Mouse (Mus musculus): ENCODE results near the gene Erp29. TPM values are rescaled to one million over a fixed set of nuclear protein-coding genes. Genes with fewer than 3 reads are reported as not detected.
A peak's percentile ranks its signal among the peaks of the same experiment; 100 is the strongest.

Erp29 gene
- polyA plus RNA-seq, 1 experiment from 2014 or later: 167 TPM

GRCm38 (mm10) chr5:121398146-121398964 lies 54.0 kb downstream of the Erp29 start:
- peak overlapping the region; percentile 73 for H3K4me3 ChIP-seq
- under 1% methylated on average over 66 of the region's 67 CpGs for WGBS
- peak overlapping the region; percentile 80 for H3K27ac ChIP-seq
- no peaks in the 10 kb centered on the region for H3K27me3 ChIP-seq (replicated peaks)
- H3K9ac ChIP-seq: peak overlapping the region; percentile 70
- ATAC-seq (replicated peaks): peak; percentile 77
- peaks cover 24% of the 10 kb centered on the region for H3K4me1 ChIP-seq
- no peaks in the 10 kb centered on the region for H3K9me3 ChIP-seq
- H3K36me3 ChIP-seq (replicated peaks): no peaks in the 10 kb centered on the region; the same call in 1 of the 2 replicates
- peak overlapping the region; percentile 81 for H3K4me2 ChIP-seq

- WGBS: 9% methylated on average over 53 of the region's 53 CpGs
- no peaks in the 10 kb centered on the region; the same call in 1 of the 2 replicates for H3K36me3 ChIP-seq (replicated peaks)
- no peaks in the 10 kb centered on the region for H3K27me3 ChIP-seq (replicated peaks)
- peak within 1 kb of the TSS; percentile 87 for H3K27ac ChIP-seq
- no peaks in the 10 kb centered on the region for H3K9me3 ChIP-seq
- peaks cover 24% of the 10 kb centered on the region for H3K4me1 ChIP-seq
- ATAC-seq (replicated peaks): peak; percentile 97
- peak within 1 kb of the TSS; percentile 73 for H3K4me3 ChIP-seq
- H3K9ac ChIP-seq: peak within 1 kb of the TSS; percentile 70
- H3K4me2 ChIP-seq: peak within 1 kb of the TSS; percentile 81
Measured at GRCm38 (mm10) chr5:121397187-121398145, 54.8 kb downstream of the Erp29 start, which contains the start of gene Naa25. Gene Naa25, plus strand, starts transcription at chr5:121397936.

GRCm38 (mm10) chr5:121395621-121396020 lies 56.7 kb downstream of the Erp29 start:
- no peak for ATAC-seq (replicated peaks)
- peaks cover 24% of the 10 kb centered on the region for H3K4me1 ChIP-seq

GRCm38 (mm10) chr5:121393402-121393801 lies 58.9 kb downstream of the Erp29 start:
- H3K36me3 ChIP-seq (replicated peaks): no peaks in the 10 kb centered on the region
- no peak overlapping the region for H3K27ac ChIP-seq
- WGBS: 85% methylated on average over 3 of the region's 3 CpGs
- no peak for ATAC-seq (replicated peaks)
- no peaks in the 10 kb centered on the region for H3K27me3 ChIP-seq (replicated peaks)
- no peaks in the 10 kb centered on the region for H3K9me3 ChIP-seq
- H3K4me2 ChIP-seq: no peak overlapping the region
- no peak overlapping the region for H3K9ac ChIP-seq
- peaks cover 6% of the 10 kb centered on the region for H3K4me1 ChIP-seq
- H3K4me3 ChIP-seq: no peak overlapping the region

More at GRCm38 (mm10) chr5:121395621-121396020, 56.7 kb downstream of the Erp29 start:
- Histone ChIP-seq H3K9me3 (no peaks in the 10 kb centered on the region), H3K4me3 (no peak overlapping the region), H3K36me3 (replicated peaks) (no peaks in the 10 kb centered on the region), H3K27me3 (replicated peaks) (no peaks in the 10 kb centered on the region), H3K27ac (no peak overlapping the region), H3K4me2 (no peak overlapping the region), H3K9ac (no peak overlapping the region)
- WGBS: 81% methylated on average over 5 of the region's 5 CpGs

- H3K27ac ChIP-seq: no peak overlapping the region
- 57% methylated on average over 16 of the region's 16 CpGs for WGBS
Measured at GRCm38 (mm10) chr5:121392667-121393380, 59.5 kb downstream of the Erp29 start.

GRCm38 (mm10) chr5:121389691-121390090 lies 62.6 kb downstream of the Erp29 start:
- Histone ChIP-seq H3K27ac (no peak overlapping the region), H3K36me3 (replicated peaks) (no peaks in the 10 kb centered on the region), H3K27me3 (replicated peaks) (no peaks in the 10 kb centered on the region; the same call in 1 of the 2 replicates), H3K9ac (no peak overlapping the region), H3K9me3 (no peaks in the 10 kb centered on the region), H3K4me3 (no peak overlapping the region), H3K4me2 (no peak overlapping the region), H3K4me1 (peaks cover 6% of the 10 kb centered on the region)
- ATAC-seq (replicated peaks): no peak

More at GRCm38 (mm10) chr5:121392667-121393380, 59.5 kb downstream of the Erp29 start:
- Histone ChIP-seq H3K4me2 (no peak overlapping the region), H3K4me3 (no peak overlapping the region), H3K27me3 (replicated peaks) (no peaks in the 10 kb centered on the region), H3K36me3 (replicated peaks) (no peaks in the 10 kb centered on the region), H3K4me1 (peaks cover 6% of the 10 kb centered on the region), H3K9me3 (no peaks in the 10 kb centered on the region), H3K9ac (no peak overlapping the region)
- ATAC-seq (replicated peaks): no peak

- H3K4me1 ChIP-seq: peaks cover 11% of the 10 kb centered on the region
- H3K4me2 ChIP-seq: no peak overlapping the region
- H3K9ac ChIP-seq: no peak overlapping the region
Measured at GRCm38 (mm10) chr5:121389106-121389505, 63.2 kb downstream of the Erp29 start.

GRCm38 (mm10) chr5:121387126-121387525 lies 65.2 kb downstream of the Erp29 start:
- 65% methylated on average over 4 of the region's 4 CpGs for WGBS
- no peaks in the 10 kb centered on the region; the same call in 1 of the 2 replicates for H3K27me3 ChIP-seq (replicated peaks)
- no peak for ATAC-seq (replicated peaks)
- no peak overlapping the region for H3K9ac ChIP-seq
- no peaks in the 10 kb centered on the region for H3K9me3 ChIP-seq
- H3K4me2 ChIP-seq: no peak overlapping the region
- H3K4me3 ChIP-seq: no peak overlapping the region
- no peaks in the 10 kb centered on the region for H3K36me3 ChIP-seq (replicated peaks)
- no peak overlapping the region for H3K27ac ChIP-seq
- H3K4me1 ChIP-seq: peaks cover 31% of the 10 kb centered on the region

More at GRCm38 (mm10) chr5:121389106-121389505, 63.2 kb downstream of the Erp29 start:
- H3K27me3 ChIP-seq (replicated peaks): no peaks in the 10 kb centered on the region; the same call in 1 of the 2 replicates
- H3K27ac ChIP-seq: no peak overlapping the region
- H3K36me3 ChIP-seq (replicated peaks): no peaks in the 10 kb centered on the region
- H3K9me3 ChIP-seq: no peaks in the 10 kb centered on the region
- ATAC-seq (replicated peaks): no peak
- no peak overlapping the region for H3K4me3 ChIP-seq
- 42% methylated on average over 7 of the region's 7 CpGs for WGBS

GRCm38 (mm10) chr5:121386120-121386909 lies 66.0 kb downstream of the Erp29 start:
- H3K9ac ChIP-seq: peak overlapping the region; percentile 69; the same call in 1 of the 2 replicates
- no peaks in the 10 kb centered on the region for H3K36me3 ChIP-seq (replicated peaks)
- 37% methylated on average over 22 of the region's 22 CpGs for WGBS
- H3K4me2 ChIP-seq: peak overlapping the region; percentile 68
- no peaks in the 10 kb centered on the region; the same call in 1 of the 2 replicates for H3K27me3 ChIP-seq (replicated peaks)
- peak overlapping the region; percentile 85 for H3K27ac ChIP-seq
- no peaks in the 10 kb centered on the region for H3K9me3 ChIP-seq
- H3K4me1 ChIP-seq: peaks cover 31% of the 10 kb centered on the region
- H3K4me3 ChIP-seq: peak overlapping the region; percentile 79
- no peak; the same call in 1 of the 2 replicates for ATAC-seq (replicated peaks)

GRCm38 (mm10) chr5:121385461-121386119 lies 66.7 kb downstream of the Erp29 start, which contains the start of gene Trafd1:
Gene Trafd1, minus strand, starts transcription at chr5:121385632.
- under 1% methylated on average over 38 of the region's 45 CpGs for WGBS
- Histone ChIP-seq H3K27me3 (replicated peaks) (no peaks in the 10 kb centered on the region; the same call in 1 of the 2 replicates), H3K4me3 (peak within 1 kb of the TSS; percentile 79), H3K9ac (peak within 1 kb of the TSS; percentile 69), H3K9me3 (no peaks in the 10 kb centered on the region), H3K36me3 (replicated peaks) (peaks cover 5% of the 10 kb centered on the region; the same call in 1 of the 2 replicates), H3K4me2 (peak within 1 kb of the TSS; percentile 68), H3K4me1 (peaks cover 31% of the 10 kb centered on the region), H3K27ac (peak within 1 kb of the TSS; percentile 85)
- peak; percentile 97 for ATAC-seq (replicated peaks)

Data from midbrain, embryonic 15.5 days (tissue).